Mouse (Mus musculus) forebrain, embryonic 16.5 days (tissue): ENCODE data around the gene Atp6v1a. TPM values are rescaled to one million over a fixed set of nuclear protein-coding genes. Genes with fewer than 3 reads are reported as not detected.
A peak's percentile ranks its signal among the peaks of the same experiment; 100 is the strongest.

ENCODE experiments used
- ATAC-seq: fragments of 200-750 bp; cut with Nextera tagmentation; 2 replicates; pipeline ENCODE4 v1.8.0; 2017; ENCODE audit warnings: mild to moderate bottlenecking, moderate library complexity
- H3K27ac ChIP-seq: fragments of 300-500 bp; sonication (generic); 2 replicates; pipeline ENCODE4 v1.5.1; 2014; ENCODE audit warnings: low read length, control low read depth
- H3K27me3 ChIP-seq: fragments of 300-500 bp; sonication (generic); replicated peaks from 2 replicates; pipeline ENCODE4 v1.6.1; 2014; ENCODE audit warnings: low read length; ENCODE audit not compliant: control insufficient read depth, insufficient read depth
- H3K36me3 ChIP-seq: fragments of 300-500 bp; sonication (generic); 2 replicates; pipeline ENCODE4 v1.6.1; 2014; ENCODE audit not compliant: control insufficient read depth, insufficient read depth
- H3K4me1 ChIP-seq: fragments of 300-500 bp; sonication (generic); replicated peaks from 2 replicates; pipeline ENCODE4 v1.6.1; 2014; ENCODE audit warnings: low read length; ENCODE audit not compliant: control insufficient read depth, insufficient read depth
- H3K4me2 ChIP-seq: fragments of 300-500 bp; sonication (generic); 2 replicates; pipeline ENCODE4 v1.6.1; 2014; ENCODE audit warnings: mild to moderate bottlenecking, low read length, control low read depth
- H3K4me3 ChIP-seq: fragments of 300-500 bp; sonication (generic); replicated peaks from 2 replicates; pipeline ENCODE4 v1.5.1; 2014; ENCODE audit warnings: mild to moderate bottlenecking, low read length, control low read depth
- H3K9ac ChIP-seq: fragments of 300-500 bp; sonication (generic); replicated peaks from 2 replicates; pipeline ENCODE4 v1.6.1; 2014; ENCODE audit warnings: low read depth, low read length, control low read depth
- H3K9me3 ChIP-seq: fragments of 300-500 bp; sonication (generic); 2 replicates; pipeline ENCODE4 v1.6.1; 2016; ENCODE audit warnings: low read length; ENCODE audit not compliant: control insufficient read depth
- WGBS: fragments of 180-500 bp; shearing (Covaris S2); extraction: QIAGEN DNeasy Blood & Tissue Kit; methylation state at CpG from one replicate; pipeline ENCODE4 v1.1.7; 2014; 5-methylcytosine and 5-hydroxymethylcytosine counted together
- polyA plus RNA-seq: library from polyadenylated mRNA; unstranded; fragments of >200 nt; fragmentation: Nextera tagmentation; extraction: Ambion mirVana; gene quantifications from 2 replicates; pipeline ENCODE4 v1.2.1, GENCODE M21; 2015

Atp6v1a gene
- polyA plus RNA-seq, 1 experiment from 2014 or later, result 122 TPM

- peaks cover 15% of the 10 kb centered on the region for H3K4me1 ChIP-seq
- H3K27ac ChIP-seq, result no peak overlapping the region
- H3K4me3 ChIP-seq, result no peak overlapping the region
- H3K9ac ChIP-seq, result no peak overlapping the region
- no peak for ATAC-seq
- 22% methylated on average over 6 of the region's 6 CpGs for WGBS
- H3K36me3 ChIP-seq, result no peaks in the 10 kb centered on the region
- no peaks in the 10 kb centered on the region for H3K9me3 ChIP-seq
- no peaks in the 10 kb centered on the region for H3K27me3 ChIP-seq
- H3K4me2 ChIP-seq, result peak overlapping the region; percentile 18; the same call in 1 of the 2 replicates
Observed at GRCm38 (mm10) chr16:44141483-44141882, 2.0 kb upstream of the Atp6v1a start.

- Histone ChIP-seq H3K4me2 (peak overlapping the region; percentile 66), H3K9ac (peak overlapping the region; percentile 88), H3K9me3 (no peaks in the 10 kb centered on the region), H3K4me1 (peaks cover 15% of the 10 kb centered on the region), H3K27me3 (no peaks in the 10 kb centered on the region), H3K4me3 (peak overlapping the region; percentile 88), H3K27ac (peak overlapping the region; percentile 98), H3K36me3 (no peaks in the 10 kb centered on the region)
- under 1% methylated on average over 37 of the region's 44 CpGs for WGBS
- ATAC-seq, result peak; percentile 32
Observed at GRCm38 (mm10) chr16:44140186-44140787, 782 bp upstream of the Atp6v1a start.

- Histone ChIP-seq H3K36me3 (no peaks in the 10 kb centered on the region), H3K4me1 (peaks cover 15% of the 10 kb centered on the region), H3K9me3 (no peaks in the 10 kb centered on the region), H3K4me2 (peak overlapping the region; percentile 66), H3K27ac (peak overlapping the region; percentile 98), H3K27me3 (no peaks in the 10 kb centered on the region), H3K9ac (peak overlapping the region; percentile 88), H3K4me3 (peak overlapping the region; percentile 88)
- ATAC-seq, result peak; percentile 91
- WGBS, result under 1% methylated on average over 25 of the region's 25 CpGs
Observed at GRCm38 (mm10) chr16:44138979-44139535, 448 bp downstream of the Atp6v1a start.

GRCm38 (mm10) chr16:44138377-44138978 lies 1.0 kb downstream of the Atp6v1a start:
- Histone ChIP-seq H3K4me1 (peaks cover 15% of the 10 kb centered on the region), H3K4me3 (peak overlapping the region; percentile 88), H3K9ac (peak overlapping the region; percentile 88), H3K9me3 (no peaks in the 10 kb centered on the region), H3K27me3 (no peaks in the 10 kb centered on the region), H3K27ac (peak overlapping the region; percentile 98), H3K4me2 (peak overlapping the region; percentile 63), H3K36me3 (no peaks in the 10 kb centered on the region)
- WGBS, result under 1% methylated on average over 24 of the region's 24 CpGs
- ATAC-seq, result no peak

- H3K36me3 ChIP-seq, result no peaks in the 10 kb centered on the region
- H3K27ac ChIP-seq, result no peak overlapping the region
- ATAC-seq, result no peak
- H3K4me1 ChIP-seq, result peaks cover 13% of the 10 kb centered on the region
- H3K9ac ChIP-seq, result no peak overlapping the region
- H3K4me3 ChIP-seq, result no peak overlapping the region
- 88% methylated on average over 6 of the region's 6 CpGs for WGBS
- H3K9me3 ChIP-seq, result no peaks in the 10 kb centered on the region
- H3K27me3 ChIP-seq, result no peaks in the 10 kb centered on the region
- no peak overlapping the region for H3K4me2 ChIP-seq
Observed at GRCm38 (mm10) chr16:44136511-44137021, 2.9 kb downstream of the Atp6v1a start.

- ATAC-seq, result no peak
- H3K4me1 ChIP-seq, result peaks cover 11% of the 10 kb centered on the region
- H3K9me3 ChIP-seq, result no peaks in the 10 kb centered on the region
- H3K36me3 ChIP-seq, result no peaks in the 10 kb centered on the region
- H3K27me3 ChIP-seq, result no peaks in the 10 kb centered on the region
- no peak overlapping the region for H3K27ac ChIP-seq
- no peak overlapping the region for H3K4me3 ChIP-seq
- H3K9ac ChIP-seq, result no peak overlapping the region
- no peak overlapping the region for H3K4me2 ChIP-seq
- 86% methylated on average over 3 of the region's 3 CpGs for WGBS
Observed at GRCm38 (mm10) chr16:44133187-44133586, 6.3 kb downstream of the Atp6v1a start.

GRCm38 (mm10) chr16:44132300-44132699 lies 7.2 kb downstream of the Atp6v1a start:
- Histone ChIP-seq H3K9me3 (no peaks in the 10 kb centered on the region), H3K4me1 (0 out of 2 replicates have a peak, but pooled peaks cover 3% of the 10 kb centered on the region), H3K36me3 (no peaks in the 10 kb centered on the region), H3K4me2 (no peak overlapping the region), H3K27ac (no peak overlapping the region), H3K9ac (no peak overlapping the region), H3K27me3 (no peaks in the 10 kb centered on the region), H3K4me3 (no peak overlapping the region)
- ATAC-seq, result no peak
- 90% methylated on average over 4 of the region's 4 CpGs for WGBS

- Histone ChIP-seq H3K4me2 (no peak overlapping the region), H3K4me1 (peaks cover 2% of the 10 kb centered on the region; the same call in 1 of the 2 replicates), H3K9me3 (no peaks in the 10 kb centered on the region), H3K9ac (no peak overlapping the region), H3K27me3 (no peaks in the 10 kb centered on the region), H3K36me3 (no peaks in the 10 kb centered on the region), H3K4me3 (no peak overlapping the region), H3K27ac (no peak overlapping the region)
- ATAC-seq, result no peak
- WGBS, result 80% methylated on average over 4 of the region's 4 CpGs
Observed at GRCm38 (mm10) chr16:44126437-44126836, 13.1 kb downstream of the Atp6v1a start.

GRCm38 (mm10) chr16:44125436-44125835 lies 14.1 kb downstream of the Atp6v1a start:
- Histone ChIP-seq H3K9me3 (no peaks in the 10 kb centered on the region), H3K36me3 (no peaks in the 10 kb centered on the region), H3K27me3 (no peaks in the 10 kb centered on the region), H3K4me1 (peaks cover 2% of the 10 kb centered on the region; the same call in 1 of the 2 replicates), H3K4me3 (no peak overlapping the region), H3K9ac (no peak overlapping the region), H3K27ac (no peak overlapping the region), H3K4me2 (no peak overlapping the region)
- ATAC-seq, result no peak
- 95% methylated on average over 2 of the region's 2 CpGs for WGBS
